Mouse (Mus musculus) cerebellum, adult 9-10 months (tissue): ENCODE results near the gene Supt3.

Source experiments
- DNase-seq: peaks from one replicate; pipeline ENCODE4 v3.0.0; 2022

The Supt3 gene

GRCm38 (mm10) chr17:45136491-45136890 lies 359.5 kb downstream of the Supt3 start:
- DNase-seq: no peak

- DNase-seq: no peak
These were observed 366.1 kb downstream of the Supt3 start for GRCm38 (mm10) chr17:45143043-45143442.

- DNase-seq: no peak
These were observed 367.7 kb downstream of the Supt3 start for GRCm38 (mm10) chr17:45144656-45145055.

- no peak for DNase-seq
These were observed 374.5 kb downstream of the Supt3 start for GRCm38 (mm10) chr17:45151312-45151929.

GRCm38 (mm10) chr17:45153721-45154120 lies 376.8 kb downstream of the Supt3 start:
- DNase-seq: no peak

- DNase-seq: peak; percentile 3
These were observed 381.3 kb downstream of the Supt3 start for GRCm38 (mm10) chr17:45158171-45158691.

- no peak for DNase-seq
These were observed 383.7 kb downstream of the Supt3 start for GRCm38 (mm10) chr17:45160651-45161050.

GRCm38 (mm10) chr17:45165741-45166140 lies 388.8 kb downstream of the Supt3 start:
- DNase-seq: no peak
